Mouse (Mus musculus) ES-Bruce4 (cell line): ENCODE measurements around the gene Irf2.

Experiments used
- EP300 ChIP-seq: IDR thresholded peaks from 2 replicates; pipeline ENCODE4 v1.6.1; 2011; ENCODE audit warnings: low read depth, low read length; ENCODE audit not compliant: insufficient read depth
- POLR2A ChIP-seq: IDR thresholded peaks from one replicate; pipeline ENCODE4 v1.8.1; 2011; ENCODE audit warnings: low read length; ENCODE audit not compliant: insufficient read depth

DNA sequence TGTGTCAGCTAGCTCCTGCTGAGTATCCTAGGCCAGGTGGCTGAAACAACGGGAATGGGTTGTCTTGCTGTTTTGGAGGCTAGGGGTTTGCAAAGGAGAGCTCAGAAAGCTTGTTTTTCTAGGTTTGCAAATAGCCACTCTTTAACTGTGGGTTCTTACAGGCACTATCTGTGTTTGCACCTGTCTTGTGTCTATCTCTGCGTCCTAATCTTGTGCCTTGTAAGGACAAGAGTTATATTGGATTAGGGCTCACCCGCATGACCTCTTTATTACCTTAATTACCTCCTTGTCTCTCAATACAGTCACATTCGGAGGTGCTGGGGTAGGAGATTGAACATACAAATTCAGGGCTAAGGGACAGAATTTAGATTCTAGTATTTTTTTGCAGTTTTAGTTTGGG lies 18.9 kb upstream of the Irf2 start:
- TF ChIP-seq EP300 (no peak), POLR2A (no peak)
